Mouse (Mus musculus) MEL (cell line): ENCODE results near the gene Olfr1506. TPM values are rescaled to one million over a fixed set of nuclear protein-coding genes. Genes with fewer than 3 reads are reported as not detected.
"Not testable (repeated sequence)": the region's sequence is repeated elsewhere in the genome, so short reads cannot be mapped to it uniquely, and the experiment has no call there.

Experiments used
- DNase-seq: peaks from one replicate; pipeline ENCODE4 v3.0.0; 2011; ENCODE audit warnings: low read depth, low spot score
- H3K27ac ChIP-seq: 2 replicates; pipeline ENCODE4 v1.5.1; 2012; ENCODE audit warnings: low read depth, mild to moderate bottlenecking, control low read depth, low read length, moderate library complexity; ENCODE audit not compliant: control insufficient read depth
- H3K27me3 ChIP-seq, 2 experiments: fragments of 150-350 bp in 1 of 2; sonication (generic) in 1 of 2; 2 replicates each; pipeline ENCODE4 v1.6.1; 2012; ENCODE audit warnings: low read length in 2 of 2, mild to moderate bottlenecking in 2 of 2, improper control_type of control experiment in 1 of 2, moderate library complexity in 1 of 2; ENCODE audit not compliant: insufficient read depth in 2 of 2, control insufficient read depth in 1 of 2
- H3K36me3 ChIP-seq, 2 experiments: 2 replicates each; pipeline ENCODE4 v1.6.1; 2012 to 2014; ENCODE audit warnings: low read length in 2 of 2, improper control_type of control experiment in 1 of 2, inconsistent platforms in 1 of 2, mild to moderate bottlenecking in 1 of 2; ENCODE audit not compliant: insufficient read depth in 2 of 2, control insufficient read depth in 1 of 2
- H3K4me1 ChIP-seq, 2 experiments: fragments of 150-350 bp in 1 of 2; sonication (generic) in 1 of 2; 2 replicates each; pipeline ENCODE4 v1.6.1; 2012; ENCODE audit warnings: low read length in 2 of 2, improper control_type of control experiment in 1 of 2, mild to moderate bottlenecking in 1 of 2; ENCODE audit not compliant: insufficient read depth in 2 of 2, control insufficient read depth in 1 of 2
- H3K4me3 ChIP-seq, 2 experiments: fragments of 150-350 bp in 1 of 2; sonication (generic) in 1 of 2; 2 replicates each; pipeline ENCODE4 v1.5.1; 2012; ENCODE audit warnings: low read depth in 2 of 2, low read length in 2 of 2, mild to moderate bottlenecking in 2 of 2, moderate library complexity in 2 of 2, control low read depth in 1 of 2, improper control_type of control experiment in 1 of 2; ENCODE audit not compliant: control insufficient read depth in 1 of 2, insufficient read depth in 1 of 2
- H3K79me2 ChIP-seq: 2 replicates; pipeline ENCODE4 v1.6.1; 2012; ENCODE audit warnings: mild to moderate bottlenecking, low read length, moderate library complexity; ENCODE audit not compliant: control insufficient read depth, poor library complexity, insufficient read depth
- H3K9ac ChIP-seq: 2 replicates; pipeline ENCODE4 v1.6.1; 2012; ENCODE audit warnings: low read depth, mild to moderate bottlenecking, control low read depth, low read length, moderate library complexity; ENCODE audit not compliant: control insufficient read depth, poor library complexity, severe bottlenecking
- H3K9me3 ChIP-seq: fragments of 150-350 bp; sonication (generic); replicated peaks from 2 replicates; pipeline ENCODE4 v1.6.1; 2012; ENCODE audit warnings: mild to moderate bottlenecking, low read length, improper control_type of control experiment, moderate library complexity; ENCODE audit not compliant: insufficient read depth
- polyA plus RNA-seq, 2 experiments: library from polyadenylated mRNA; stranded (reverse) in 1 of 2; unstranded in 1 of 2; fragments of >175 nt in 1 of 2; fragments of >200 nt in 1 of 2; gene quantifications; 2 replicates each; pipeline versions ENCODE4 v1.2.1 to v1.2.4; 2012; ENCODE audit warnings: low replicate concordance in 2 of 2, low read depth in 1 of 2; ENCODE audit not compliant: insufficient read length in 2 of 2, insufficient read depth in 1 of 2, missing spikeins in 1 of 2
- total RNA-seq: library from RNA; depleted of rRNA; stranded (reverse); fragments of 300-350 nt; gene quantifications from 2 replicates; pipeline ENCODE4 v1.2.3, GENCODE M21; 2012; rRNA removed

The Olfr1506 gene
- total and polyA plus RNA-seq, 3 experiments: not detected

DNA sequence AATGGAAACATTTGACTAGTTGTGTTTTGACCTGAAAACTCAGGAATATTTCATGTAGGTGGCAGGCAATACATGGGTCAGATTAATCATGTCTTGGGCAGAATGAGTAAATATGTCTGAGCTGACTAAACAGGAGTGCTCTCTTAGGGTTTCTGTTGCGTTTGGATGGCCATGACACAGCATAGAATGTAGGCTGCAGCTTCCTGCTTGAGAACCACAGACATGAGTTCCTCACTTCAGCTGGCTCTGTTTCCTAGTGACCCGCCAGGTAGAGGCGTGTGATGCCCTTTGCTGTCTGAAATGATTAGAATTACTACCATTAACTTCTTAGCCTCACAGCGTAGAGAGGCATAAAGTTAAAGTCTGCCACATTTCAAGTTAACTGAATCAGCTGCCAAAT is 24.7 kb downstream of the Olfr1506 start:
- not testable (repeated sequence) for H3K79me2 ChIP-seq, H3K4me3 ChIP-seq, DNase-seq, H3K27me3 ChIP-seq, H3K4me1 ChIP-seq, H3K9ac ChIP-seq, H3K9me3 ChIP-seq, H3K27ac ChIP-seq, H3K36me3 ChIP-seq

DNA sequence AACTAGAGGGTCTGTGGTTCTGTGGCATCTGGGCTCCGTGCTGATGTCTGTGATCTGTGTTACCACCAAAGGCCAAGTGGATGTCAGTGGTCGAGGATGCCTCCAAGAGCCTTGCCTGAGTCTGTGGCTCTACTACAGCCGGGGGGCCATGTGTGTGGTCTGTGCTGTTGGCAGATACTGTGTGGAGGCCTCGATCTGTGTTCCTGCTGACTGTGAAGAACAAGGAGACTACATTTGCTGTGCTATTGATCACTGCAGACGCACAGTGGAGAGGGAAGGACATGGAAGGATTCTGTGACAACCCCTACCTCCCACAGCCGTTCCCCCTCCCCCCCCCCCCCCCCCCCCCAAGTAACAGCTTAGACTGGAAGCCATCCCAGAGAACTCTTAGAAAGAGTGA is 29.0 kb downstream of the Olfr1506 start:
- not testable (repeated sequence) for H3K9ac ChIP-seq, H3K4me3 ChIP-seq, H3K9me3 ChIP-seq, H3K27ac ChIP-seq, DNase-seq, H3K79me2 ChIP-seq, H3K36me3 ChIP-seq, H3K27me3 ChIP-seq, H3K4me1 ChIP-seq

DNA sequence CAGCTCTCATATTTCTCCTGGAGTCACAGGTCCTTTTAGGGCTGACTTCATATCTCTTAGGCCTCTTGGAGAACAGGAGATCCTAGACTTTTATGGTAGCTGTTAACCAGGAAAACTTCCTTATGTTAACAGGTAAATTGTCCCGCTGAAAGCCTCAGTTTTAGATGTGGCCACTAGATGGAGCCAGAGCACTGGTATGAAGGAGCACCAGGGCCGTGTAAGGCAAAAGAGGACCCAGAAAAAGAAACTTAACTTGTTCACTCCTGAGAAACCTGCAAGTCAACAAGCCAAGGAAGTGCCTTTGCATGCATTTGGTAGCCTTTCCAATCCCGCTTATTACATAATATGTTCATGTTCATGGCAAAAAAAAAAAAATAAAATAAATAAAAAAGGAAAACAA is 29.5 kb downstream of the Olfr1506 start:
- not testable (repeated sequence) for H3K9ac ChIP-seq, H3K27me3 ChIP-seq, H3K4me3 ChIP-seq, H3K9me3 ChIP-seq, H3K36me3 ChIP-seq, H3K79me2 ChIP-seq, DNase-seq, H3K27ac ChIP-seq, H3K4me1 ChIP-seq

DNA sequence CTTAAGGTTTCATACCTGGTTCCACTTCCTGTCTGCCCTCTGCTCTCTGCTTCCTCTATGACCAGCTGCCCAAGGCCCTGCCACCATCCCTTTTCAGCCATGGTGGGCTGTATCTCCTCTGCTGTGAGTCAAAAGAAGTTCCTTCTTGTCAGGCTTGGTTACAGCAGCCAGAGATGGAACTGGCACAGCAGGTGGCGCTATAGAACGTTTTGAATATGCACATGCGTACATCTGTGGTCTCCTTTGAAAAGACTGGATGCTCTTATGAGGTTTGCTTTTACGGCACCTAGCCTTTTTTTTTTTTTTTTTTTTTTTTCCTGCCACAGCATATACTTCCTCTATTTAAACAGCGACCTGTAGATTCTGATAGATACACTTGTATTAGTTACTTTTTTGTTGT is 37.2 kb downstream of the Olfr1506 start:
- not testable (repeated sequence) for H3K27ac ChIP-seq, H3K36me3 ChIP-seq

DNA sequence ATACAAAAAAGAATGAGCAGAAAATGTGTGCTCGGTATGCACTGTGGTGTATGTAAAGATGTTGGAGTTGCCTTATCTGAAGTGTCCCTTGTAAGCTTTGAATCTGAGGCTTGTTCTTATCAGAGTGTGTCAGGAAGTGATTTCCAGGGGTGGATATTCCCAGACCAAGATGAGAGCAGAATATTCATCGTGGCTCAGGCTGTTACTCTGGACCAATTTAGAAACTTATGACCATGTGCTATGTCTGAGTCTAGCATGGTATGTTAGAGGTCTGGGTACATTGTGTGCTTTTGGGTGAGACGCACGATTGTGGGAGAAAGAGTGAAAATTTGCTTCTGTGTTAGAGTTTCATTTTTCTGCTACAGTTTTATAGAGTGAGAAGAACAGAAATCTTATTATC is 38.2 kb downstream of the Olfr1506 start:
- H3K27me3 ChIP-seq, DNase-seq, H3K36me3 ChIP-seq, H3K4me3 ChIP-seq, H3K4me1 ChIP-seq, H3K9me3 ChIP-seq, H3K79me2 ChIP-seq, H3K9ac ChIP-seq, H3K27ac ChIP-seq: not testable (repeated sequence)

More for the DNA sequence above, 37.2 kb downstream of the Olfr1506 start:
- H3K4me1 ChIP-seq, H3K4me3 ChIP-seq, H3K9me3 ChIP-seq, H3K79me2 ChIP-seq, H3K27me3 ChIP-seq, H3K9ac ChIP-seq, DNase-seq: not testable (repeated sequence)

Other genes starting within 250 kb of the Olfr1506 start
- gene Olfr1261, start 233.3 kb downstream of the Olfr1506 start, total RNA-seq: not detected in 2 replicates
- gene Olfr1261, start 233.3 kb downstream of the Olfr1506 start, polyA plus RNA-seq: not detected
- not detected in 2 replicates for gene Olfr1262, start 224.3 kb downstream of the Olfr1506 start, total RNA-seq
- gene Olfr1262, start 224.3 kb downstream of the Olfr1506 start, polyA plus RNA-seq: not detected
- gene Olfr1263, start 212.4 kb downstream of the Olfr1506 start, total RNA-seq: not detected in 2 replicates
- not detected for gene Olfr1263, start 212.4 kb downstream of the Olfr1506 start, polyA plus RNA-seq
- gene Olfr1264, start 198.9 kb downstream of the Olfr1506 start, total RNA-seq: not detected in 2 replicates
- not detected for gene Olfr1264, start 198.9 kb downstream of the Olfr1506 start, polyA plus RNA-seq
- not detected in 2 replicates for gene Olfr1265, start 189.2 kb downstream of the Olfr1506 start, total RNA-seq
- gene Olfr1265, start 189.2 kb downstream of the Olfr1506 start, polyA plus RNA-seq: under 1 TPM in 1 of 2 experiments, not detected in 1; 0.06 TPM
- gene Olfr140, start 160.9 kb downstream of the Olfr1506 start, total RNA-seq: not detected in 2 replicates
- gene Olfr140, start 160.9 kb downstream of the Olfr1506 start, polyA plus RNA-seq: not detected
- gene Olfr1269, start 103.1 kb downstream of the Olfr1506 start, total RNA-seq: not detected in 2 replicates
- not detected for gene Olfr1269, start 103.1 kb downstream of the Olfr1506 start, polyA plus RNA-seq
- not detected in 2 replicates for gene Olfr32, start 82.2 kb downstream of the Olfr1506 start, total RNA-seq
- gene Olfr32, start 82.2 kb downstream of the Olfr1506 start, polyA plus RNA-seq: not detected
- not detected in 2 replicates for gene Olfr1270, start 71.4 kb downstream of the Olfr1506 start, total RNA-seq
- not detected for gene Olfr1270, start 71.4 kb downstream of the Olfr1506 start, polyA plus RNA-seq
- gene Olfr142, start 33.1 kb upstream of the Olfr1506 start, total RNA-seq: not detected in 2 replicates
- gene Olfr142, start 33.1 kb upstream of the Olfr1506 start, polyA plus RNA-seq: not detected
- gene Olfr1271, start 46.5 kb upstream of the Olfr1506 start, total RNA-seq: not detected in 2 replicates
- gene Olfr1271, start 46.5 kb upstream of the Olfr1506 start, polyA plus RNA-seq: not detected
- gene Olfr1272, start 68.3 kb upstream of the Olfr1506 start, total RNA-seq: not detected in 2 replicates
- gene Olfr1272, start 68.3 kb upstream of the Olfr1506 start, polyA plus RNA-seq: not detected
- gene Gm13769, start 97.7 kb upstream of the Olfr1506 start, total RNA-seq: not detected in 2 replicates
- not detected for gene Gm13769, start 97.7 kb upstream of the Olfr1506 start, polyA plus RNA-seq
- not detected in 2 replicates for gene Olfr1274-ps, start 174.2 kb upstream of the Olfr1506 start, total RNA-seq
- not detected for gene Olfr1274-ps, start 174.2 kb upstream of the Olfr1506 start, polyA plus RNA-seq